Mouse (Mus musculus): ENCODE data around the gene Itpr1. TPM values are rescaled to one million over a fixed set of nuclear protein-coding genes. Genes with fewer than 3 reads are reported as not detected.
A peak's percentile ranks its signal among the peaks of the same experiment; 100 is the strongest.

The Itpr1 gene
- polyA plus RNA-seq, 1 experiment from 2014 or later, result 16.6 TPM

GRCm38 (mm10) chr6:108305171-108305779, 92.4 kb downstream of the Itpr1 start:
- Histone ChIP-seq H3K4me1 (ENCODE audit: control insufficient read depth in 2 of 2, insufficient read depth in 2 of 2, low read length in 2 of 2) (peaks cover 25 to 50% of the 10 kb centered on the region in 2 experiments), H3K9me3 (ENCODE audit: control insufficient read depth, low read length) (no peaks in the 10 kb centered on the region), H3K27me3 (ENCODE audit: control insufficient read depth, insufficient read depth, low read length) (no peaks in the 10 kb centered on the region), H3K9ac (ENCODE audit: low read length) (peak overlapping the region; percentile 63; the same call in 1 of the 2 replicates), H3K4me2 (ENCODE audit: low read length) (peak overlapping the region; percentile 60), H3K4me3 (ENCODE audit: control insufficient read depth in 1 of 2, insufficient read depth in 1 of 2, low read depth in 1 of 2, low read length in 2 of 2) (no peak overlapping the region), H3K27ac (replicated peaks in 1 of 2; ENCODE audit: control insufficient read depth in 1 of 2, insufficient read depth in 1 of 2, low read depth in 2 of 2, low read length in 2 of 2) (peak overlapping the region; percentile 45 to 68), H3K36me3 (ENCODE audit: control insufficient read depth, insufficient read depth, low read length) (no peaks in the 10 kb centered on the region)
- WGBS, result 18% methylated on average over 12 of the region's 12 CpGs
- no peak for ATAC-seq (ENCODE audit: insufficient number of reproducible peaks, insufficient read depth, low FRiP score, low read depth)

- no peaks in the 10 kb centered on the region for H3K27me3 ChIP-seq (ENCODE audit: control insufficient read depth, insufficient read depth, low read length)
- H3K9me3 ChIP-seq (ENCODE audit: control insufficient read depth, low read length), result no peaks in the 10 kb centered on the region
- peak overlapping the region; percentile 71 to 80 for H3K27ac ChIP-seq (replicated peaks in 1 of 2; ENCODE audit: control insufficient read depth in 1 of 2, insufficient read depth in 1 of 2, low read depth in 2 of 2, low read length in 2 of 2)
- H3K36me3 ChIP-seq (ENCODE audit: control insufficient read depth, insufficient read depth, low read length), result no peaks in the 10 kb centered on the region
- ATAC-seq (ENCODE audit: insufficient number of reproducible peaks, insufficient read depth, low FRiP score, low read depth), result peak; percentile 57
- H3K4me3 ChIP-seq (ENCODE audit: control insufficient read depth in 1 of 2, insufficient read depth in 1 of 2, low read depth in 1 of 2, low read length in 2 of 2), result peak overlapping the region; percentile 27 to 41
- peak overlapping the region; percentile 60 for H3K4me2 ChIP-seq (ENCODE audit: low read length)
- H3K9ac ChIP-seq (ENCODE audit: low read length), result peak overlapping the region; percentile 63
- 5% methylated on average over 11 of the region's 11 CpGs for WGBS
- peaks cover 27 to 52% of the 10 kb centered on the region in 2 experiments for H3K4me1 ChIP-seq (ENCODE audit: control insufficient read depth in 2 of 2, insufficient read depth in 2 of 2, low read length in 2 of 2)
These were observed 93.3 kb downstream of the Itpr1 start for GRCm38 (mm10) chr6:108306240-108306639.

GRCm38 (mm10) chr6:108306910-108307584, 94.2 kb downstream of the Itpr1 start:
- peak overlapping the region; percentile 71 to 80 for H3K27ac ChIP-seq (replicated peaks in 1 of 2; ENCODE audit: control insufficient read depth in 1 of 2, insufficient read depth in 1 of 2, low read depth in 2 of 2, low read length in 2 of 2)
- peaks cover 27 to 52% of the 10 kb centered on the region in 2 experiments for H3K4me1 ChIP-seq (ENCODE audit: control insufficient read depth in 2 of 2, insufficient read depth in 2 of 2, low read length in 2 of 2)
- 42% methylated on average over 9 of the region's 9 CpGs for WGBS
- H3K4me3 ChIP-seq (ENCODE audit: control insufficient read depth in 1 of 2, insufficient read depth in 1 of 2, low read depth in 1 of 2, low read length in 2 of 2), result 0 out of 4 replicates have a peak overlapping the region, but pooled peaks of 1 of the 2 experiments have one; percentile 27
- no peaks in the 10 kb centered on the region for H3K36me3 ChIP-seq (ENCODE audit: control insufficient read depth, insufficient read depth, low read length)
- H3K4me2 ChIP-seq (ENCODE audit: low read length), result peak overlapping the region; percentile 60
- no peaks in the 10 kb centered on the region for H3K27me3 ChIP-seq (ENCODE audit: control insufficient read depth, insufficient read depth, low read length)
- ATAC-seq (ENCODE audit: insufficient number of reproducible peaks, insufficient read depth, low FRiP score, low read depth), result no peak
- H3K9me3 ChIP-seq (ENCODE audit: control insufficient read depth, low read length), result no peaks in the 10 kb centered on the region
- peak overlapping the region; percentile 63; the same call in 1 of the 2 replicates for H3K9ac ChIP-seq (ENCODE audit: low read length)

- 90% methylated on average over 6 of the region's 6 CpGs for WGBS
- Histone ChIP-seq H3K4me2 (ENCODE audit: low read length) (no peak overlapping the region), H3K4me1 (ENCODE audit: control insufficient read depth in 2 of 2, insufficient read depth in 2 of 2, low read length in 2 of 2) (peaks cover 27 to 52% of the 10 kb centered on the region in 2 experiments), H3K9me3 (ENCODE audit: control insufficient read depth, low read length) (no peaks in the 10 kb centered on the region), H3K9ac (ENCODE audit: low read length) (no peak overlapping the region), H3K4me3 (ENCODE audit: control insufficient read depth in 1 of 2, insufficient read depth in 1 of 2, low read depth in 1 of 2, low read length in 2 of 2) (no peak overlapping the region), H3K27ac (replicated peaks in 1 of 2; ENCODE audit: control insufficient read depth in 1 of 2, insufficient read depth in 1 of 2, low read depth in 2 of 2, low read length in 2 of 2) (no peak overlapping the region), H3K36me3 (ENCODE audit: control insufficient read depth, insufficient read depth, low read length) (no peaks in the 10 kb centered on the region), H3K27me3 (ENCODE audit: control insufficient read depth, insufficient read depth, low read length) (no peaks in the 10 kb centered on the region)
- ATAC-seq (ENCODE audit: insufficient number of reproducible peaks, insufficient read depth, low FRiP score, low read depth), result no peak
These were observed 94.9 kb downstream of the Itpr1 start for GRCm38 (mm10) chr6:108307770-108308169.

GRCm38 (mm10) chr6:108309391-108310182, 96.7 kb downstream of the Itpr1 start:
- no peaks in the 10 kb centered on the region for H3K27me3 ChIP-seq (ENCODE audit: control insufficient read depth, insufficient read depth, low read length)
- H3K9ac ChIP-seq (ENCODE audit: low read length), result no peak overlapping the region; the same call in 1 of the 2 replicates
- peak overlapping the region in 1 of 2 experiments; percentile 30; a peak in 2 of 4 replicates for H3K27ac ChIP-seq (replicated peaks in 1 of 2; ENCODE audit: control insufficient read depth in 1 of 2, insufficient read depth in 1 of 2, low read depth in 2 of 2, low read length in 2 of 2)
- peaks cover 22 to 40% of the 10 kb centered on the region in 2 experiments for H3K4me1 ChIP-seq (ENCODE audit: control insufficient read depth in 2 of 2, insufficient read depth in 2 of 2, low read length in 2 of 2)
- 41% methylated on average over 8 of the region's 8 CpGs for WGBS
- H3K36me3 ChIP-seq (ENCODE audit: control insufficient read depth, insufficient read depth, low read length), result no peaks in the 10 kb centered on the region
- H3K4me3 ChIP-seq (ENCODE audit: control insufficient read depth in 1 of 2, insufficient read depth in 1 of 2, low read depth in 1 of 2, low read length in 2 of 2), result no peak overlapping the region
- no peaks in the 10 kb centered on the region for H3K9me3 ChIP-seq (ENCODE audit: control insufficient read depth, low read length)
- ATAC-seq (ENCODE audit: insufficient number of reproducible peaks, insufficient read depth, low FRiP score, low read depth), result no peak
- H3K4me2 ChIP-seq (ENCODE audit: low read length), result no peak overlapping the region

- WGBS, result 88% methylated on average over 1 of the region's 1 CpGs
- Histone ChIP-seq H3K9me3 (ENCODE audit: control insufficient read depth, low read length) (no peaks in the 10 kb centered on the region), H3K36me3 (ENCODE audit: control insufficient read depth, insufficient read depth, low read length) (no peaks in the 10 kb centered on the region), H3K9ac (ENCODE audit: low read length) (no peak overlapping the region), H3K27ac (replicated peaks in 1 of 2; ENCODE audit: control insufficient read depth in 1 of 2, insufficient read depth in 1 of 2, low read depth in 2 of 2, low read length in 2 of 2) (no peak overlapping the region), H3K4me1 (ENCODE audit: control insufficient read depth in 2 of 2, insufficient read depth in 2 of 2, low read length in 2 of 2) (peaks cover 8 to 16% of the 10 kb centered on the region in 2 experiments), H3K4me2 (ENCODE audit: low read length) (no peak overlapping the region), H3K27me3 (ENCODE audit: control insufficient read depth, insufficient read depth, low read length) (no peaks in the 10 kb centered on the region), H3K4me3 (ENCODE audit: control insufficient read depth in 1 of 2, insufficient read depth in 1 of 2, low read depth in 1 of 2, low read length in 2 of 2) (no peak overlapping the region)
- no peak for ATAC-seq (ENCODE audit: insufficient number of reproducible peaks, insufficient read depth, low FRiP score, low read depth)
These were observed 100.2 kb downstream of the Itpr1 start for GRCm38 (mm10) chr6:108313056-108313455.

GRCm38 (mm10) chr6:108313997-108314396, 101.1 kb downstream of the Itpr1 start:
- Histone ChIP-seq H3K4me1 (ENCODE audit: control insufficient read depth in 2 of 2, insufficient read depth in 2 of 2, low read length in 2 of 2) (peaks cover 8 to 15% of the 10 kb centered on the region in 2 experiments), H3K27me3 (ENCODE audit: control insufficient read depth, insufficient read depth, low read length) (no peaks in the 10 kb centered on the region), H3K36me3 (ENCODE audit: control insufficient read depth, insufficient read depth, low read length) (no peaks in the 10 kb centered on the region), H3K9me3 (ENCODE audit: control insufficient read depth, low read length) (no peaks in the 10 kb centered on the region), H3K9ac (ENCODE audit: low read length) (no peak overlapping the region), H3K27ac (replicated peaks in 1 of 2; ENCODE audit: control insufficient read depth in 1 of 2, insufficient read depth in 1 of 2, low read depth in 2 of 2, low read length in 2 of 2) (no peak overlapping the region), H3K4me2 (ENCODE audit: low read length) (no peak overlapping the region), H3K4me3 (ENCODE audit: control insufficient read depth in 1 of 2, insufficient read depth in 1 of 2, low read depth in 1 of 2, low read length in 2 of 2) (no peak overlapping the region)
- 93% methylated on average over 1 of the region's 1 CpGs for WGBS
- ATAC-seq (ENCODE audit: insufficient number of reproducible peaks, insufficient read depth, low FRiP score, low read depth), result no peak

Data from heart, embryonic 14.5 days (tissue).